Mouse (Mus musculus): ENCODE measurements around the gene Rab11b. TPM values are rescaled to one million over a fixed set of nuclear protein-coding genes. Genes with fewer than 3 reads are reported as not detected.
A peak's percentile ranks its signal among the peaks of the same experiment; 100 is the strongest.

Gene Rab11b
- polyA plus RNA-seq, 1 experiment from 2014 or later: 295 TPM

DNA sequence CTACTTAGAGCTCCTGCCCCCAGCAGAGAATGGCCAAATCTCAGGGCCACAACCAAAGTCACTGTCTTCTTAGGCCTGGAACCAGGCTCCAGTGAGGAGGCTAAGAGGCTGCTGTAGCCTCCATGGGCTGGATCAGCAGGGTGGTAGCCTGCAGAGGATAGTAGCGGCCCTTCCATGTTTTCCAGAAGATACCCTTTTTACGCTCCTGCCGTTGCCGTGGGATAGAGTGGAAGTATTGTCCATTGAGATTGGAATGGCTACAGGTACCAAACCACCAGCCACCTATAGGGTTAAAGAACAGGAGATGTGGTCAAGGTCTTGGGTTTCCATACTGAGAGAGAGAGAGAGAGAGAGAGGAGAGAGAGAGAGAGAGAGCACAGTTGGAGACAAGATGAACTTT, 15.0 kb upstream of the Rab11b start:
- 92% methylated on average over 4 of the region's 4 CpGs for WGBS
- Histone ChIP-seq H3K27me3 (ENCODE audit: control insufficient read depth, insufficient read depth, low read length) (no peaks in the 10 kb centered on the region), H3K9me3 (ENCODE audit: control insufficient read depth, low read length) (no peaks in the 10 kb centered on the region), H3K36me3 (ENCODE audit: control insufficient read depth, insufficient read depth, low read length) (peaks cover 3% of the 10 kb centered on the region; the same call in 1 of the 2 replicates), H3K4me2 (ENCODE audit: low read depth) (no peak overlapping the region), H3K27ac (ENCODE audit: low read depth, low read length) (no peak overlapping the region), H3K4me1 (ENCODE audit: control insufficient read depth, insufficient read depth, low read length) (0 out of 2 replicates have a peak, but pooled peaks cover 3% of the 10 kb centered on the region), H3K4me3 (ENCODE audit: low read depth, low read length) (no peak overlapping the region), H3K9ac (ENCODE audit: low read length) (no peak overlapping the region)
- ATAC-seq (ENCODE audit: insufficient read depth, low FRiP score, low TSS enrichment) (no peak), DNase-seq (ENCODE audit: low spot score) (no peak)

DNA sequence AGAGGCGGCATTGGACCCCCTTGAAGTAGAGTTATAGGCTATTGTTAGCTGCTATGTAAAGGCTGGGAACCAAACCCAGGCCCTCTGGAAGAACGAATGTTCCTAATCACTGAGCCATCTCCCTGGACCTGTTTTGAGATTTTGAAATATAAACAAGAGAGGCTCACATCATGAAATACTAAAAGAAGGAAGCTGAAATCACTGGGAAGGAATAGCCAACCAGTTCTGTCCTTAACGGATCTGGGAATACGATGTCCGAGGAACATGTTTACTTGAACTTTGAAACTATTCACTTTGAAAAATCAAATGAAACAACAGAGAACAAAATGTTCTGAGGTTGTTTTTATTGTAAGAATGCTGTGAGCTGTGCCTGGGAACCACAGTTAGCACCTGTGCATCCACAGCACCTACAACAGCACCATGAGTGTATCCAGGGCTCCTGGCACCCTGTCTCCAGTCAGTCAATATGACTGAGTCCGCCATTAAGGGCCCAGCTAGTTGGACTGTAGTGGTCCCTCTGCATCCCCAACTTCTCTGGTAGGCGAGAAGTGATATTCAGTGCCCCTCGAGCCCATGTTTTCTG, 14.3 kb upstream of the Rab11b start:
- H3K4me3 ChIP-seq (ENCODE audit: low read depth, low read length): no peak overlapping the region

GRCm38 (mm10) chr17:33773871-33774572, 13.7 kb upstream of the Rab11b start:
- WGBS: 91% methylated on average over 6 of the region's 6 CpGs

More for the DNA sequence above, 14.3 kb upstream of the Rab11b start:
- Histone ChIP-seq H3K4me1 (ENCODE audit: control insufficient read depth, insufficient read depth, low read length) (0 out of 2 replicates have a peak, but pooled peaks cover 3% of the 10 kb centered on the region), H3K27me3 (ENCODE audit: control insufficient read depth, insufficient read depth, low read length) (no peaks in the 10 kb centered on the region), H3K9me3 (ENCODE audit: control insufficient read depth, low read length) (no peaks in the 10 kb centered on the region), H3K9ac (ENCODE audit: low read length) (no peak overlapping the region), H3K4me2 (ENCODE audit: low read depth) (no peak overlapping the region), H3K36me3 (ENCODE audit: control insufficient read depth, insufficient read depth, low read length) (peaks cover 3% of the 10 kb centered on the region; the same call in 1 of the 2 replicates), H3K27ac (ENCODE audit: low read depth, low read length) (no peak overlapping the region)
- WGBS: 93% methylated on average over 8 of the region's 8 CpGs
- ATAC-seq (ENCODE audit: insufficient read depth, low FRiP score, low TSS enrichment): no peak
- DNase-seq (ENCODE audit: low spot score): no peak

GRCm38 (mm10) chr17:33773426-33773825, 13.1 kb upstream of the Rab11b start:
- ATAC-seq (ENCODE audit: insufficient read depth, low FRiP score, low TSS enrichment) (no peak), DNase-seq (ENCODE audit: low spot score) (no peak)
- Histone ChIP-seq H3K27ac (ENCODE audit: low read depth, low read length) (no peak overlapping the region), H3K4me2 (ENCODE audit: low read depth) (no peak overlapping the region), H3K36me3 (ENCODE audit: control insufficient read depth, insufficient read depth, low read length) (peaks cover 3% of the 10 kb centered on the region; the same call in 1 of the 2 replicates), H3K9me3 (ENCODE audit: control insufficient read depth, low read length) (no peaks in the 10 kb centered on the region), H3K4me3 (ENCODE audit: low read depth, low read length) (no peak overlapping the region), H3K4me1 (ENCODE audit: control insufficient read depth, insufficient read depth, low read length) (no peaks in the 10 kb centered on the region), H3K27me3 (ENCODE audit: control insufficient read depth, insufficient read depth, low read length) (no peaks in the 10 kb centered on the region), H3K9ac (ENCODE audit: low read length) (no peak overlapping the region)
- WGBS: 79% methylated on average over 6 of the region's 6 CpGs

More at GRCm38 (mm10) chr17:33773871-33774572, 13.7 kb upstream of the Rab11b start:
- no peak overlapping the region for H3K4me3 ChIP-seq (ENCODE audit: low read depth, low read length)
- peaks cover 3% of the 10 kb centered on the region; the same call in 1 of the 2 replicates for H3K36me3 ChIP-seq (ENCODE audit: control insufficient read depth, insufficient read depth, low read length)
- no peak overlapping the region for H3K9ac ChIP-seq (ENCODE audit: low read length)
- ATAC-seq (ENCODE audit: insufficient read depth, low FRiP score, low TSS enrichment) (no peak), DNase-seq (ENCODE audit: low spot score) (no peak)
- no peaks in the 10 kb centered on the region for H3K27me3 ChIP-seq (ENCODE audit: control insufficient read depth, insufficient read depth, low read length)
- no peak overlapping the region for H3K4me2 ChIP-seq (ENCODE audit: low read depth)
- no peak overlapping the region for H3K27ac ChIP-seq (ENCODE audit: low read depth, low read length)
- H3K4me1 ChIP-seq (ENCODE audit: control insufficient read depth, insufficient read depth, low read length): 0 out of 2 replicates have a peak, but pooled peaks cover 3% of the 10 kb centered on the region
- H3K9me3 ChIP-seq (ENCODE audit: control insufficient read depth, low read length): no peaks in the 10 kb centered on the region

- DNase-seq (ENCODE audit: low spot score) (no peak), ATAC-seq (ENCODE audit: insufficient read depth, low FRiP score, low TSS enrichment) (no peak)
- Histone ChIP-seq H3K9me3 (ENCODE audit: control insufficient read depth, low read length) (no peaks in the 10 kb centered on the region), H3K27me3 (ENCODE audit: control insufficient read depth, insufficient read depth, low read length) (no peaks in the 10 kb centered on the region), H3K4me1 (ENCODE audit: control insufficient read depth, insufficient read depth, low read length) (no peaks in the 10 kb centered on the region), H3K36me3 (ENCODE audit: control insufficient read depth, insufficient read depth, low read length) (peaks cover 3% of the 10 kb centered on the region; the same call in 1 of the 2 replicates), H3K27ac (ENCODE audit: low read depth, low read length) (no peak overlapping the region), H3K4me2 (ENCODE audit: low read depth) (no peak overlapping the region), H3K4me3 (ENCODE audit: low read depth, low read length) (no peak overlapping the region), H3K9ac (ENCODE audit: low read length) (no peak overlapping the region)
- WGBS: 91% methylated on average over 4 of the region's 4 CpGs
These were observed 11.3 kb upstream of the Rab11b start for GRCm38 (mm10) chr17:33771617-33772016.

GRCm38 (mm10) chr17:33766389-33766788, 6.1 kb upstream of the Rab11b start:
- WGBS: 83% methylated on average over 3 of the region's 3 CpGs
- no peak for DNase-seq (ENCODE audit: low spot score)
- Histone ChIP-seq H3K4me3 (ENCODE audit: low read depth, low read length) (no peak overlapping the region), H3K4me1 (ENCODE audit: control insufficient read depth, insufficient read depth, low read length) (no peaks in the 10 kb centered on the region), H3K9me3 (ENCODE audit: control insufficient read depth, low read length) (no peaks in the 10 kb centered on the region), H3K9ac (ENCODE audit: low read length) (no peak overlapping the region), H3K27me3 (ENCODE audit: control insufficient read depth, insufficient read depth, low read length) (no peaks in the 10 kb centered on the region), H3K4me2 (ENCODE audit: low read depth) (no peak overlapping the region), H3K27ac (ENCODE audit: low read depth, low read length) (no peak overlapping the region), H3K36me3 (ENCODE audit: control insufficient read depth, insufficient read depth, low read length) (no peaks in the 10 kb centered on the region)
- ATAC-seq (ENCODE audit: insufficient read depth, low FRiP score, low TSS enrichment): no peak

DNA sequence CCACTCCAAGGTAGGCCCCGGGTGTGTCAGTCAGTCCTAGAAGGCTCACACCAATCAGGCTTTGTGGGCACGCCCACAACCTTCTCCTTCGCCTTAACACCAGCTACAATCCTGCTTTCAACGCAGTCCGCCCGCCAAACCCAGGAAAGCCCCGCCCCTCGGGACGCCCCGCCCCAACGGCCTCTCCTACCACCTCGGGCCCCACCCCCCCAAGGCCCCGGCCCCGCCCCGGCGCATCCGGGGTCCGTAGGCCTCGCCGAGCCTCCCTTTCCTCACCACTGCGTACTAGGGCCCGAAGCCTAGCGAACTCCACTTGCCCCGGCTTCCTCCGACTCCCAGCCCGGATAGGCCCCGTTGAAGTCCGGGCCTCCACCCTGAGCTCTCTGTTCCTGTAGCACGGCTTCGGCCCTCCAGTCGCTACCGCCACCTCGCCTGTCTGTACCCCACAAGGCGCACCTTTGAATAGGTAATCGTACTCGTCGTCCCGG, 519 bp downstream of the Rab11b start:
- WGBS: under 1% methylated on average over 31 of the region's 38 CpGs
- peak overlapping the region; percentile 99 for H3K27ac ChIP-seq (ENCODE audit: low read depth, low read length)
- peak overlapping the region; percentile 99 for H3K9ac ChIP-seq (ENCODE audit: low read length)
- H3K9me3 ChIP-seq (ENCODE audit: control insufficient read depth, low read length): no peaks in the 10 kb centered on the region
- peak overlapping the region; percentile 77 for H3K4me3 ChIP-seq (ENCODE audit: low read depth, low read length)
- H3K4me2 ChIP-seq (ENCODE audit: low read depth): peak overlapping the region; percentile 41
- peaks cover 6% of the 10 kb centered on the region for H3K4me1 ChIP-seq (ENCODE audit: control insufficient read depth, insufficient read depth, low read length)
- no peaks in the 10 kb centered on the region for H3K27me3 ChIP-seq (ENCODE audit: control insufficient read depth, insufficient read depth, low read length)
- H3K36me3 ChIP-seq (ENCODE audit: control insufficient read depth, insufficient read depth, low read length): no peaks in the 10 kb centered on the region
- peak; percentile 85 for ATAC-seq (ENCODE audit: insufficient read depth, low FRiP score, low TSS enrichment)
- peak; percentile 90 for DNase-seq (ENCODE audit: low spot score)

DNA sequence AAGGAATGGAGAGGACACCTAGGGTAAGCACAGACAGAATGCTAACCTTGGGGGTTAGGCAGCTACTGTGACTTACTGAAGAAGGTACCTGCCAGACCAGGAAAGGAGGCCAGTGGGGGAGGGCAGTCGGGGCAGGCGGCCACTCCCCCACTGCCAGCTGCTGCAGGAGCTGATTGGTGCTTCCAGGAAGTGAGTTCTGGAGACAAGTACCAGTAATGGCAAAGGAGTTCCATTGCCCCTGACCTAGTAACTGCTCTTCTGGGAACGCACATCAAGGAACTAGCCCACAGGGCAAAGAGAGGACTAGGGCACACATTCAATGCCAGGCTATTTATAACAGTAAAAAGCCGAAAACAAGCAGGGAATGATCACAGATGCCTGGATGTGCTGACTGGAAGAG, 3.1 kb downstream of the Rab11b start:
- 77% methylated on average over 4 of the region's 4 CpGs for WGBS
- no peak overlapping the region for H3K4me3 ChIP-seq (ENCODE audit: low read depth, low read length)
- no peaks in the 10 kb centered on the region for H3K9me3 ChIP-seq (ENCODE audit: control insufficient read depth, low read length)
- H3K27me3 ChIP-seq (ENCODE audit: control insufficient read depth, insufficient read depth, low read length): no peaks in the 10 kb centered on the region
- H3K27ac ChIP-seq (ENCODE audit: low read depth, low read length): no peak overlapping the region
- DNase-seq (ENCODE audit: low spot score) (no peak), ATAC-seq (ENCODE audit: insufficient read depth, low FRiP score, low TSS enrichment) (no peak)
- no peaks in the 10 kb centered on the region for H3K36me3 ChIP-seq (ENCODE audit: control insufficient read depth, insufficient read depth, low read length)
- peaks cover 6% of the 10 kb centered on the region for H3K4me1 ChIP-seq (ENCODE audit: control insufficient read depth, insufficient read depth, low read length)
- H3K4me2 ChIP-seq (ENCODE audit: low read depth): no peak overlapping the region
- no peak overlapping the region for H3K9ac ChIP-seq (ENCODE audit: low read length)
